Mouse (Mus musculus): ENCODE measurements at regions not wholly inside any gene's neighbourhood (a gene's known extent, or its start where the extent isn't known, plus 50 kb on each side); places are given as distances from the start of the nearest gene placed in this dataset.

DNA sequence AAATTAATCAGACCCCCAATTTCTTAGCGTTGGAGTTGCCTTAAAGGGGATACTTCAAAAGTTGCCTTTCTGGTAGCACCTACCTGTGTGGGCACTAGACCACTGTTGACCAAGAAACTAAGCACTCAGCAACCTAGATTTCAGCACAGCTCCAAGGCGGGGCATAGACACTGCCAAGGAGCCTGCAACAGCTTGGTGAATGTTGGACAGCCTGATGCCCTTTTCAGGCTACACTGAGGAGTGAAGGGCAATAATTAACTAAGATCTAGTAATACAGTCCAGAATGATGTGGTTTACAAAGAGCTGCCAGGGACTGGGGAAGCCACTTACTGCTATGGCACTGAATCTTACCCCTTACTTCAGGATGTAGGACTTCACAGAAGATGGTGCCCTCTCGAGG, 304.9 kb downstream of the Satb1 start:
- H3K4me2 ChIP-seq = no peak overlapping the region
- no peak overlapping the region for H3K27ac ChIP-seq
- peaks cover 15% of the 10 kb centered on the region for H3K27me3 ChIP-seq
- no peak overlapping the region for H3K4me3 ChIP-seq (replicated peaks)
- H3K4me1 ChIP-seq (replicated peaks) = no peaks in the 10 kb centered on the region
- ATAC-seq (ENCODE audit: insufficient number of reproducible peaks, insufficient read depth, low FRiP score, low TSS enrichment, low read depth) = no peak
- no peak overlapping the region for H3K9ac ChIP-seq (replicated peaks)
- H3K9me3 ChIP-seq = no peaks in the 10 kb centered on the region
- no peaks in the 10 kb centered on the region for H3K36me3 ChIP-seq
- WGBS = 86% methylated on average over 3 of the region's 3 CpGs

DNA sequence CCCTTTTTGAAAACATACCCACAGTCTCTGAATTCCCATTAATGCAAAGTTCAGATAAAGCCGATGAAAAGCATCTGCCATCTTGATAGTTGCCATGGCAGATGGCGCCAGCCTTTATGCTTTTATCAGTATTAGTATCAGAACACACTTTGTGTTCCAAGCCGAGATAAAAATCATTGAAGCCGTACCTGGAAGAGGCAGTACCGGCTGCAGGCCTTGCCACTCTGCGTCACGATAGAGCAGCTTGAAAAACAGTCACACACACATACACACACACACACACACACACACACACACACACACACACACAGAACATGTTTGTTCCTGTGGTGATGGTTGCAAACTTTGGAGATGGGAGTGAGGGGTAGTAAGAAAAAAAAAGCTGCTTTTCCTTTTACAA, 306.2 kb downstream of the Satb1 start:
- WGBS = 87% methylated on average over 7 of the region's 7 CpGs
- Histone ChIP-seq H3K27ac (no peak overlapping the region), H3K4me3 (replicated peaks) (no peak overlapping the region)

DNA sequence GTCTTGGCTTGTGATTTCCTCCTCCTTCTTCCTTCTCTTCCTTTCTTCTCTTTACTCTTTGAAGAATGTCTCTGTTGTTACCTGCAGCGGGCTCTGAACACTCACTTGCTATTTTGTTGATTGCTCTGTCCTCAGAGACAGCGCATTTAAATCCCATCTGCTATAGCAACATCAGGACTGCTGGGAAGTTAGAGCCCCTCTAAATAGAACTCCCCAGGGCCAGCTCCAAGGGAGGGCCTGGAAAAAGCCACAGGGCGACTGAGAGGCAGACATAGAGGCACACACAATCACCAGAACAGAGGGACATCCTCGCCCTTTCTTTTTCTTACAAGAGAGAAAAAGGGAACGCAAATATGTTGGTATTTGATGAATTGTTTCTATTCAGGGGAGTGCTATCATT, 306.6 kb downstream of the Satb1 start:
- H3K4me2 ChIP-seq = no peak overlapping the region
- no peak overlapping the region for H3K9ac ChIP-seq (replicated peaks)
- H3K27ac ChIP-seq = no peak overlapping the region
- no peaks in the 10 kb centered on the region for H3K36me3 ChIP-seq
- no peaks in the 10 kb centered on the region for H3K9me3 ChIP-seq
- no peaks in the 10 kb centered on the region for H3K4me1 ChIP-seq (replicated peaks)
- ATAC-seq (ENCODE audit: insufficient number of reproducible peaks, insufficient read depth, low FRiP score, low TSS enrichment, low read depth) = no peak
- 35% methylated on average over 5 of the region's 5 CpGs for WGBS
- no peak overlapping the region for H3K4me3 ChIP-seq (replicated peaks)
- peaks cover 9% of the 10 kb centered on the region for H3K27me3 ChIP-seq

More for the DNA sequence above, 306.2 kb downstream of the Satb1 start:
- no peaks in the 10 kb centered on the region for H3K36me3 ChIP-seq
- ATAC-seq (ENCODE audit: insufficient number of reproducible peaks, insufficient read depth, low FRiP score, low TSS enrichment, low read depth) = no peak
- H3K4me2 ChIP-seq = no peak overlapping the region
- no peaks in the 10 kb centered on the region for H3K9me3 ChIP-seq
- peaks cover 9% of the 10 kb centered on the region; the same call in 1 of the 2 replicates for H3K27me3 ChIP-seq
- H3K9ac ChIP-seq (replicated peaks) = no peak overlapping the region
- H3K4me1 ChIP-seq (replicated peaks) = no peaks in the 10 kb centered on the region

DNA sequence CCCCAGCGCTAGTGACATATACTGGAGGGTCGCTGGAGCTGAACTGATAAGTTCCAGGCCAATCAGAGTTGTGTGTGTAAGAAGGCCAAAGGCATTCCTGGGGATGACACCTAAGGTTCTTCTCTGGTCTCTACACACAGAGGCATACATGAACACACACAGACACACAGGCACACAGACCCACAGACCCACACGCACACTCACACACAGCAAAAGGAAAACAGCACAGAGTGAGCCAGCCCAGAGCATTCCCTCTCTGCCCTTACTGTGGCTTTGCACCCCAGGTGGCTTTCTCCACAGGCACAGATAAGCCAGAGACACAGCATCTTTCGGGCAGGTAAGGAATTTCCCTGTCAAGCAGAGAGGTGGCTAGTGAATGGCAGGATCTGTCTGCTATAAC, 307.1 kb downstream of the Satb1 start:
- 44% methylated on average over 4 of the region's 4 CpGs for WGBS
- H3K36me3 ChIP-seq = no peaks in the 10 kb centered on the region
- no peak overlapping the region for H3K4me3 ChIP-seq (replicated peaks)
- H3K9me3 ChIP-seq = no peaks in the 10 kb centered on the region
- peaks cover 9% of the 10 kb centered on the region for H3K27me3 ChIP-seq
- no peak overlapping the region for H3K9ac ChIP-seq (replicated peaks)
- no peak for ATAC-seq (ENCODE audit: insufficient number of reproducible peaks, insufficient read depth, low FRiP score, low TSS enrichment, low read depth)
- H3K27ac ChIP-seq = no peak overlapping the region
- H3K4me1 ChIP-seq (replicated peaks) = no peaks in the 10 kb centered on the region
- no peak overlapping the region for H3K4me2 ChIP-seq

DNA sequence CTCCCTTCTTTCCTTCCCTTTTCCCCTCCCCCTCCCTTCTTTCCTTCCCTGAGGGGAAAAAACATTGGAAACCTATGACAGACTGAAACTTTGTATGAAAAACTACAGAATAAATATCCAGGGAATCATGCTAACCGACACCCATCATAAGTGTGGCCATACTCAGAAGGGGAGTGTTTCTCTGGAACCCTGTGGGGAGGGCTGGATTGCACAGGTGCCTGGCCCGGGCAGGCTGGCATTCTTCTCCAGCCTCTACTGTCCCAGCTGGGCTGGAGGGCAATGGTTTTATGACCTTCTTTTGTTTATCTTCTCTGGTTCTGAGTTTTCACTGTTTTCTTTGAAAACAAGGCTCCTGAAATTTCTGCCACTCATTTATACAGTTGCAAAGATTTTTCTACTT, 307.9 kb downstream of the Satb1 start:
- Histone ChIP-seq H3K4me1 (replicated peaks) (no peaks in the 10 kb centered on the region), H3K27ac (no peak overlapping the region), H3K4me2 (no peak overlapping the region), H3K27me3 (peaks cover 9% of the 10 kb centered on the region), H3K36me3 (no peaks in the 10 kb centered on the region), H3K9ac (replicated peaks) (no peak overlapping the region), H3K4me3 (replicated peaks) (no peak overlapping the region), H3K9me3 (no peaks in the 10 kb centered on the region)
- WGBS = 36% methylated on average over 2 of the region's 2 CpGs
- no peak for ATAC-seq (ENCODE audit: insufficient number of reproducible peaks, insufficient read depth, low FRiP score, low TSS enrichment, low read depth)

DNA sequence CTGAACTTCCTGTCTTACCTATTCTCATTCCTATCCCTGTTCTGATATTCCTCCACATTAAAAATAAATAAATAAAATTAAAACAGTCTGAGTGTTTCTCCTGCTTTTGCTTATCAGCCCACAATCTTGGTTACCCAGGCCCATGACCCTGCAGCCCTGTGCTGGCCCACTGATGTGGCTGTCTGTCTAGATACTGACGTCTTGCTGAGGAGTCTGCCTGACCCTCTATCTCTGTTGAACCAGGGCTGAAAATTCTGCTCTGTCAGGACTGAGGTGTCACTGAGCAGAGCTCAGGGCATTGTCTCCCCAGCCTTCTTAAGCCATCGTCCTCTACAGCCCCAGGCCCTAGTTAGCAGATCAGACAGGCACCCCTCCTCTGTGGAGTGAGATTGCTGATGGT, 321.2 kb downstream of the Satb1 start:
- no peak for ATAC-seq (ENCODE audit: insufficient number of reproducible peaks, insufficient read depth, low FRiP score, low TSS enrichment, low read depth)
- WGBS = 72% methylated on average over 2 of the region's 2 CpGs
- Histone ChIP-seq H3K4me3 (replicated peaks) (no peak overlapping the region), H3K9me3 (no peaks in the 10 kb centered on the region), H3K27ac (no peak overlapping the region), H3K4me2 (no peak overlapping the region), H3K36me3 (no peaks in the 10 kb centered on the region), H3K4me1 (replicated peaks) (no peaks in the 10 kb centered on the region), H3K27me3 (0 out of 2 replicates have a peak, but pooled peaks cover 5% of the 10 kb centered on the region), H3K9ac (replicated peaks) (no peak overlapping the region)

DNA sequence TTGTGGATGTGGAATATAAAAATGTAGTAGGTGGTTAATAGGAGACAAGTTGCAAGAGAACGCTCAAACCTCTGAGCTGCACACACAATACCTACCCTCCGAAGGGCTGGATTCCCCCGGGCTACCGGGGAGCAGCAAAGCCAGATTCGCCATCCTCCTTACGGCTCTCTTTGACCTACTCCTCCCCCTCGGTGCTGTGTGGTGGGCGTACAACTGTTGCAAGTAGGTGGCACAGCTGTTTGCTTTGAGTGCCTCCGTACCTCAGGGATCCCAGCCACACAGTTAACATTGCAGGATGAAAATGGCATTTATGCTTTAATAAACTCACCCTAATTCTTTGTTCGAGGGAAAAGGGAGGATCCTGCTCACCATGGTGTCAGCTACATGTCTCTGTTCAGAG, 321.6 kb upstream of the Tbc1d5 start:
- no peak overlapping the region for H3K4me3 ChIP-seq (replicated peaks)
- H3K9ac ChIP-seq (replicated peaks) = no peak overlapping the region
- no peaks in the 10 kb centered on the region for H3K4me1 ChIP-seq (replicated peaks)
- WGBS = 82% methylated on average over 10 of the region's 10 CpGs
- H3K27ac ChIP-seq = no peak overlapping the region
- no peak overlapping the region for H3K4me2 ChIP-seq
- peaks cover 14% of the 10 kb centered on the region for H3K27me3 ChIP-seq
- no peaks in the 10 kb centered on the region for H3K9me3 ChIP-seq
- H3K36me3 ChIP-seq = no peaks in the 10 kb centered on the region
- no peak for ATAC-seq (ENCODE audit: insufficient number of reproducible peaks, insufficient read depth, low FRiP score, low TSS enrichment, low read depth)

DNA sequence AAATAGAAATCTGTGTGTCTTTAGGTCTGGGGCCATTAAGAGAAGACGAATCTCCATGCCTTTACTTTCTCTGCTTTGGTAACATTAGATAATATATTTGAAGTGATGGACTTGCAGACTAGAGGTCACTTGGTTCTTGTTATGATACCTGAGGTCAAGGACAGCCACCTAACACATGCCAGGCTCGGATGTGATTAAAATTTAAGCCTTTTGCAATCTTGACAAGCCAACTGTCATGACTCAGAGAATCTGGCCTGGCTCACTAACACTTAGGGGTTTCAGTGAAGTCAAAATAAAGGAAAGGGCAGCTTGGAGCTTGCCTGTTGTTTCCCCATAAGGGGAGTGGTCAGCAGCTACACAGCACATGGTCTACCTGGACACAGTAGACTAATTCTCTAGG, 320.4 kb upstream of the Tbc1d5 start:
- 76% methylated on average over 2 of the region's 2 CpGs for WGBS
- Histone ChIP-seq H3K27ac (no peak overlapping the region), H3K9ac (replicated peaks) (no peak overlapping the region), H3K4me2 (no peak overlapping the region), H3K9me3 (no peaks in the 10 kb centered on the region), H3K4me1 (replicated peaks) (no peaks in the 10 kb centered on the region), H3K4me3 (replicated peaks) (no peak overlapping the region), H3K36me3 (no peaks in the 10 kb centered on the region), H3K27me3 (peaks cover 15% of the 10 kb centered on the region)
- ATAC-seq (ENCODE audit: insufficient number of reproducible peaks, insufficient read depth, low FRiP score, low TSS enrichment, low read depth) = no peak

DNA sequence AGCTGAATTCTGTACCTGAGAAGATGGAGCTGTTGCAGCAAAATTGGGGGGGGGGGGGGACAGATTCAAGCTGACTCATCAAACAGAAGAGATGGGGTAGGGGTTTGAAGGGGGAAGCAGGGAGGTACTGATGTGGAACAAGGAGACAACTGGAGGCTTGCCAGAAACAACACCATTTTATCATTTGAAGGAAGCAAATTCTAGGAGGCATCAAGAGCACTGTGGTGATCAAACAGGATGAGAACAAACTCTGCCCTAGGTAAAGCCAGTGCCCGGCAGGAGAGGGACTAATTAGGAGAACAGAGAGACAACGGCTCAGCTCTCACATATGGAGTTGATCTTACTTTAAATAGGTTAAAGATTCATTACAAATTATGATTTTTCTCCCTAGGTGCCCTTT, 315.9 kb upstream of the Tbc1d5 start:
- Histone ChIP-seq H3K4me2 (no peak overlapping the region), H3K27me3 (peaks cover 17% of the 10 kb centered on the region; the same call in 1 of the 2 replicates), H3K9ac (replicated peaks) (no peak overlapping the region), H3K36me3 (no peaks in the 10 kb centered on the region), H3K4me1 (replicated peaks) (no peaks in the 10 kb centered on the region), H3K9me3 (no peaks in the 10 kb centered on the region), H3K4me3 (replicated peaks) (no peak overlapping the region), H3K27ac (no peak overlapping the region)
- 37% methylated on average over 2 of the region's 2 CpGs for WGBS
- ATAC-seq (ENCODE audit: insufficient number of reproducible peaks, insufficient read depth, low FRiP score, low TSS enrichment, low read depth) = no peak

DNA sequence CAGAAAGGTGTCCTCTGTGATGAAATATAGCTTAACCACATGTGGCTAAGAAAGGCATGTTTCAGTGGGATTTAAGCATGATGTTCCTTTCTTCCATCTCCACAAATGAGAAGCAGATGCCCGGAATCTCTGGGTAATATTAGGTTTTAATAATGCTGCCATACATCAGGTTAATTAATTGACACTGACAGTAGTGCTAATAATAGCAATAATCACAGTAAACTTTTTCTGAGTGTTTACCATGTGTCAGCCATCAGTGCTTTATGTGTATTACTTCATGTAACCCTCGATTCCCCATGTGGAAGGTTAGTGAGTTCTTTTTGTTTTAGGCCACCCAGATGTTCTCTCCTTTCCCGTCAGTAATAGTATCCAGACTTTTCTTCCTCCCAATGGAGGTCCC, 310.2 kb upstream of the Tbc1d5 start:
- H3K27me3 ChIP-seq = peaks cover 15% of the 10 kb centered on the region; the same call in 1 of the 2 replicates
- WGBS = 14% methylated on average over 3 of the region's 3 CpGs
- peaks cover 7% of the 10 kb centered on the region for H3K4me1 ChIP-seq (replicated peaks)
- H3K4me3 ChIP-seq (replicated peaks) = no peak overlapping the region
- H3K9me3 ChIP-seq = no peaks in the 10 kb centered on the region
- H3K9ac ChIP-seq (replicated peaks) = no peak overlapping the region
- no peak for ATAC-seq (ENCODE audit: insufficient number of reproducible peaks, insufficient read depth, low FRiP score, low TSS enrichment, low read depth)
- H3K4me2 ChIP-seq = no peak overlapping the region
- no peak overlapping the region for H3K27ac ChIP-seq
- no peaks in the 10 kb centered on the region for H3K36me3 ChIP-seq

DNA sequence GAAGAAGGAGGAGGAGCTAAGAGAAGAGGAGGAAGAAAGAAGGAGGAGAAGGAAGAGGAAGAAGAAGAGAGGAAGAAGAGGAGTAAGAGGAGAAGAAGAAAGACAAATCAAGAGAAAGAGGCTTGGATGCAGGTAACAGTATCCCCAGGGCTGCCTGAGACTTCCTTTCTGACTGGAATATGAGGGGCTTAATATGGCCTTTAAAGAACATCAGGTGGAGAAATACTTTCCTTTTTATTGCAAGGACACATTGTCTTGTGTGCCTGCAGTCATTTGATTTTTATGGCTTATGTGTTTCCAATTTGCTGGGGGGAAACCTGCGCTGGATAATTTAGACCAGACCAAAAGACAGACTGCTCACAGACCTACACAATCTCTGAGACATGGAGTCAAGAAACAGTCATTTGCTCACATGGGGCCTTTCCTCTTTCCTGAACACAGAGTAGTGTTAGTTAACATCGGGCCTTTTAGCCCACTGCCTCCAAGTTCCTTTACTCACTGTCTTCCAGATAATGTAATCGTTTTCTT, 308.8 kb upstream of the Tbc1d5 start:
- Histone ChIP-seq H3K4me2 (no peak overlapping the region), H3K4me3 (replicated peaks) (no peak overlapping the region), H3K27ac (no peak overlapping the region), H3K9ac (replicated peaks) (no peak overlapping the region), H3K4me1 (replicated peaks) (peaks cover 7% of the 10 kb centered on the region), H3K27me3 (peaks cover 15% of the 10 kb centered on the region; the same call in 1 of the 2 replicates), H3K9me3 (no peaks in the 10 kb centered on the region), H3K36me3 (no peaks in the 10 kb centered on the region)
- peak; percentile 68; the same call in 1 of the 2 replicates for ATAC-seq (ENCODE audit: insufficient number of reproducible peaks, insufficient read depth, low FRiP score, low TSS enrichment, low read depth)
- 27% methylated on average over 3 of the region's 3 CpGs for WGBS

DNA sequence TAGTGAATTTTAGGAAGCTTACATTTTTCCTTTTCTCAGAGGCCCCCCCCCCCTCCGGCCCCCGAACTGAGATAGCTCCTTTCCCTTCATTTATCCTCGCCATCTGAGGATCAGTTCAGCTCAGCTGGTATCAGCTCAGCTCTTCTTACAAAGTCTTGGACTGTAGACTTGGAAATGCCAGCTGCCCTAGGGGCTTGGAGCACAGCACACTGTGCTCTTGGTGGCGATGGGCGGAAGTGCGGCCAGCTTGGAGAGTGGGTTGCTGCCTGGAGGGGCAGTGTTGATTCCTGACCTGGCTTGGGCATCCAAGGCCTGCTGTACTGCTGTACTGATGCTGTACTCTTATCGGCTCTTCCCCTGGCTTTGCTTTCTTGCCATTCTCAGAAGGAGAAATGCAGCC, 298.7 kb upstream of the Tbc1d5 start:
- WGBS = 84% methylated on average over 7 of the region's 7 CpGs
- no peak overlapping the region for H3K4me2 ChIP-seq

More for the DNA sequence above, 298.7 kb upstream of the Tbc1d5 start:
- Histone ChIP-seq H3K9me3 (peaks cover 7% of the 10 kb centered on the region; the same call in 1 of the 2 replicates), H3K4me3 (replicated peaks) (no peak overlapping the region), H3K36me3 (no peaks in the 10 kb centered on the region), H3K27me3 (no peaks in the 10 kb centered on the region), H3K4me1 (replicated peaks) (no peaks in the 10 kb centered on the region), H3K9ac (replicated peaks) (no peak overlapping the region), H3K27ac (no peak overlapping the region)
- no peak for ATAC-seq (ENCODE audit: insufficient number of reproducible peaks, insufficient read depth, low FRiP score, low TSS enrichment, low read depth)
